14 mouse cellular contexts compared by ENCODE assay signal in the genomic region with DNA sequence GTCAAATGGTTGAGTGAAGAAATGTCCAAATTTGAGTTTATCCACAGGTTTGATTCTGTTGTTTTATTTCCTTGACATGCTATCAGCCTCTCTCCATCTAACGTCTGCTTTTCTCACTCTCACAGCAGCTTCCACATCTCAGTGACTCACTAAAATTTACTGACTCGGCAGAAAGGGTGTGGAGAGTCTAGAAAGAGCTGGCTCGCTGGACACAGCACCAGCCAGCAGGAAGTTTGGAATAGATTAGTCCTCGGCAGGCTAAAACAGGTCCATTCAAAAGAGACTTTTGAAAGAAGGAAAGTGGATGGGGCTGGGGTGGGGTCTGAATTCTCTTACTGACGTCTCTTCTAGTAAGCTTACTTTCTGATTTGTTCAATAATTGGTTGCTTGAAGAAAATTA. TPM values are rescaled to one million over a fixed set of nuclear protein-coding genes. Genes with fewer than 3 reads are reported as not detected.
DNase-seq lines count a peak whose midpoint lies in the region; ATAC-seq and TF ChIP-seq lines count a peak whose summit lies in the region.
"Had no signal": no experiment of that assay in that cellular context is flagged by ENCODE, and none has a peak within 500 bp of the region (broad histone marks: within the 10 kb centered on the region; RNA-seq: fewer than 3 reads in every experiment).

No protein-coding gene starts in this region.

- H3K4me3 ChIP-seq in gastrocnemius, adult 2 months, result no peak overlapping the region
- H3K4me3 ChIP-seq in liver, embryonic 16.5 days (ENCODE audit: low read depth, low read length), result no peak overlapping the region
- H3K4me3 ChIP-seq in liver, embryonic 12.5 days, result no peak overlapping the region
- H3K4me3 ChIP-seq in MEL (ENCODE audit: control insufficient read depth in 1 of 2, insufficient read depth in 1 of 2, low read depth in 2 of 2, low read length in 2 of 2), result no peak overlapping the region
- no peak overlapping the region for H3K4me3 ChIP-seq in kidney, postnatal 0 days (replicated peaks; ENCODE audit: low read depth, low read length)
- H3K4me3 ChIP-seq: embryonic facial prominence, embryonic 15.5 days; neural tube, embryonic 15.5 days had no signal

- no peak for TF ChIP-seq POLR2A in MEL (IDR thresholded peaks at IDR 0.05; ENCODE audit: control insufficient read depth in 1 of 2, insufficient read depth in 1 of 2, low read depth in 1 of 2, low read length in 2 of 2, poor library complexity in 1 of 2)

- H3K4me2 ChIP-seq in liver, embryonic 16.5 days (ENCODE audit: low read depth, low read length), result no peak overlapping the region
- H3K4me2 ChIP-seq in liver, embryonic 12.5 days, result no peak overlapping the region
- no peak overlapping the region for H3K4me2 ChIP-seq in kidney, postnatal 0 days (ENCODE audit: low read length)
- H3K4me2 ChIP-seq: embryonic facial prominence, embryonic 15.5 days; neural tube, embryonic 15.5 days had no signal

- no peaks in the 10 kb centered on the region for H3K9me3 ChIP-seq in liver, embryonic 16.5 days (replicated peaks; ENCODE audit: control insufficient read depth, low read length)
- H3K9me3 ChIP-seq in liver, embryonic 12.5 days (replicated peaks), result no peaks in the 10 kb centered on the region
- no peaks in the 10 kb centered on the region for H3K9me3 ChIP-seq in MEL (replicated peaks; ENCODE audit: insufficient read depth, low read length)
- H3K9me3 ChIP-seq in kidney, postnatal 0 days (replicated peaks; ENCODE audit: low read length), result no peaks in the 10 kb centered on the region
- H3K9me3 ChIP-seq: embryonic facial prominence, embryonic 15.5 days; neural tube, embryonic 15.5 days had no signal

- H3K9ac ChIP-seq in liver, embryonic 16.5 days (ENCODE audit: low read depth, low read length), result no peak overlapping the region
- no peak overlapping the region for H3K9ac ChIP-seq in liver, embryonic 12.5 days
- no peak overlapping the region for H3K9ac ChIP-seq in MEL (ENCODE audit: control insufficient read depth, low read depth, low read length, poor library complexity, severe bottlenecking)
- H3K9ac ChIP-seq in kidney, postnatal 0 days (ENCODE audit: low read depth, low read length), result no peak overlapping the region
- H3K9ac ChIP-seq: embryonic facial prominence, embryonic 15.5 days; neural tube, embryonic 15.5 days had no signal

- no peaks in the 10 kb centered on the region for H3K4me1 ChIP-seq in liver, embryonic 16.5 days (ENCODE audit: control insufficient read depth, low read depth, low read length)
- no peaks in the 10 kb centered on the region for H3K4me1 ChIP-seq in liver, embryonic 12.5 days
- H3K4me1 ChIP-seq in MEL (ENCODE audit: control insufficient read depth in 1 of 2, insufficient read depth in 2 of 2, low read length in 2 of 2), result no peaks in the 10 kb centered on the region
- no peaks in the 10 kb centered on the region for H3K4me1 ChIP-seq in kidney, postnatal 0 days (replicated peaks; ENCODE audit: insufficient read depth, low read length)

- ATAC-seq in liver, embryonic 16.5 days (ENCODE audit: low read depth), result peak; percentile 32; the same call in 1 of the 2 replicates
- no peak for ATAC-seq in liver, embryonic 12.5 days
- no peak; the same call in 1 of the 2 replicates for ATAC-seq in kidney, postnatal 0 days (replicated peaks; ENCODE audit: low FRiP score, low read depth)
- no peak for ATAC-seq in activated CD4-positive, CD25-positive, alpha-beta regulatory T cell, adult 4 months

- H3K27me3 ChIP-seq in liver, embryonic 16.5 days (ENCODE audit: control insufficient read depth, insufficient read depth, low read depth, low read length), result no peaks in the 10 kb centered on the region
- no peaks in the 10 kb centered on the region for H3K27me3 ChIP-seq in liver, embryonic 12.5 days (replicated peaks)
- H3K27me3 ChIP-seq in MEL (ENCODE audit: control insufficient read depth in 1 of 2, insufficient read depth in 2 of 2, low read length in 2 of 2), result peaks cover 3% of the 10 kb centered on the region in 2 experiments; a peak in 2 of 4 replicates
- no peaks in the 10 kb centered on the region for H3K27me3 ChIP-seq in kidney, postnatal 0 days (ENCODE audit: insufficient read depth, low read length)
- H3K27me3 ChIP-seq: embryonic facial prominence, embryonic 15.5 days; neural tube, embryonic 15.5 days had no signal

- TF ChIP-seq RAD21 in MEL (IDR thresholded peaks at IDR 0.05; ENCODE audit: low read depth, low read length), result no peak

- intact Hi-C loops in gastrocnemius, adult 2 months (cut with DNase I), result loop anchor here (5.0 kb wide), 1 partner anchor 71 kb away; the partner anchor contains the start of gene Ppp3r1

- TF ChIP-seq CTCF in gastrocnemius, adult 2 months (IDR thresholded peaks at IDR 0.05), result no peak
- TF ChIP-seq CTCF in MEL (IDR thresholded peaks at IDR 0.05 in 2 of 3, conservative IDR thresholded peaks at IDR 0.05 in 1 of 3; ENCODE audit: control insufficient read depth in 1 of 3, insufficient read depth in 1 of 3, low read depth in 2 of 3, low read length in 3 of 3, poor library complexity in 1 of 3, severe bottlenecking in 1 of 3), result no peak
- no peak for TF ChIP-seq CTCF in kidney, postnatal 0 days (IDR thresholded peaks at IDR 0.05; ENCODE audit: low read depth)

- TF ChIP-seq EP300 in MEL (IDR thresholded peaks at IDR 0.05; ENCODE audit: low read depth in 1 of 2, low read length in 2 of 2), result no peak

- H3K27ac ChIP-seq in gastrocnemius, adult 2 months, result peak overlapping the region; percentile 32; the same call in 1 of the 2 replicates
- H3K27ac ChIP-seq in liver, embryonic 16.5 days (ENCODE audit: low read length), result no peak overlapping the region
- no peak overlapping the region for H3K27ac ChIP-seq in liver, embryonic 12.5 days
- H3K27ac ChIP-seq in MEL (ENCODE audit: control insufficient read depth, low read depth, low read length), result no peak overlapping the region
- no peak overlapping the region for H3K27ac ChIP-seq in kidney, postnatal 0 days
- H3K27ac ChIP-seq: embryonic facial prominence, embryonic 15.5 days; neural tube, embryonic 15.5 days had no signal

- H3K79me2 ChIP-seq in MEL (ENCODE audit: control insufficient read depth, insufficient read depth, low read length, poor library complexity), result no peaks in the 10 kb centered on the region

- H3K36me3 ChIP-seq in liver, embryonic 16.5 days (ENCODE audit: control insufficient read depth, insufficient read depth), result no peaks in the 10 kb centered on the region
- no peaks in the 10 kb centered on the region for H3K36me3 ChIP-seq in liver, embryonic 12.5 days
- no peaks in the 10 kb centered on the region for H3K36me3 ChIP-seq in MEL (ENCODE audit: control insufficient read depth in 1 of 2, insufficient read depth in 2 of 2, low read length in 2 of 2)
- no peaks in the 10 kb centered on the region for H3K36me3 ChIP-seq in kidney, postnatal 0 days (ENCODE audit: insufficient read depth, low read length)
- H3K36me3 ChIP-seq: embryonic facial prominence, embryonic 15.5 days; neural tube, embryonic 15.5 days had no signal

- peak; percentile 29 for DNase-seq in gastrocnemius, adult 2 months
- no peak for DNase-seq in gastrocnemius, adult 8-10 months (ENCODE audit: low spot score in 2 of 2)
- peak; percentile 30 for DNase-seq in MEL (ENCODE audit: low read depth, low spot score)
- peak; percentile 32 for DNase-seq in kidney, postnatal 0 days (ENCODE audit: low spot score)
- no peak for DNase-seq in retina, postnatal 1 day
- DNase-seq: cerebellum, adult 11-12 months; gastrocnemius, postnatal 14 days; spleen, adult 18-20 months; thymus, adult 2 months had no signal

- WGBS in liver, embryonic 16.5 days (ENCODE audit: insufficient replicate concordance), result 20% methylated on average over 5 of the region's 5 CpGs
- WGBS in liver, embryonic 12.5 days (ENCODE audit: insufficient replicate concordance), result 23% methylated on average over 5 of the region's 5 CpGs
- 4% methylated on average over 5 of the region's 5 CpGs for WGBS in kidney, postnatal 0 days

TF ChIP-seq in MEL, 35 proteins besides CTCF, POLR2A, EP300 and RAD21:
- TF ChIP-seq MYB (IDR thresholded peaks at IDR 0.05; ENCODE audit: low read depth, low read length) (no peak), MAFK (IDR thresholded peaks at IDR 0.05; ENCODE audit: borderline replicate concordance, low read depth, low read length) (peak; percentile 90)

RNA-seq across cellular contexts. Expression of gene Plek, which starts 33.9 kb away (rescaled TPM):
- total RNA-seq in gastrocnemius, adult 2 months (2021), result under 1 TPM; 0.84 to 0.99 TPM
- total RNA-seq in gastrocnemius, adult 8-10 months (2022), result 1 to 10 TPM in 2 of 4 experiments, under 1 TPM in 2; 0.56 to 1.3 (median 0.95) TPM
- polyA plus RNA-seq in liver, embryonic 16.5 days (2015; fragmentation: Nextera tagmentation; extraction: Ambion mirVana), result 17.6 and 18.3 TPM in 2 replicates
- polyA plus RNA-seq in liver, embryonic 12.5 days (2016; fragmentation: Nextera tagmentation; extraction: Ambion mirVana), result 42.4 and 47.2 TPM in 2 replicates
- total RNA-seq in MEL (2012; rRNA removed), result 51.5 and 98.6 TPM in 2 replicates
- polyA plus RNA-seq in MEL (2012; ENCODE audit: insufficient read depth in 1 of 2, insufficient read length in 2 of 2, low read depth in 1 of 2, low replicate concordance in 2 of 2, missing spikeins in 1 of 2), result 100 to 1,000 TPM in 1 of 2 experiments, 10 to 100 TPM in 1; 76.7 to 357 TPM
- polyA plus RNA-seq in kidney, postnatal 0 days (2015; fragmentation: Nextera tagmentation; extraction: Ambion mirVana), result 1.2 and 1.4 TPM in 2 replicates
- polyA plus RNA-seq in activated CD4-positive, CD25-positive, alpha-beta regulatory T cell, adult 4 months (2017; shearing (Covaris generic)), result 1 to 10 TPM; 4.1 to 10.0 TPM

RNA-seq across cellular contexts. Expression of gene Cnrip1, which starts 34.7 kb away (rescaled TPM):
- 1 to 10 TPM; 2.3 to 2.6 TPM for total RNA-seq in gastrocnemius, adult 2 months (2021)
- 1 to 10 TPM; 1.6 to 3.0 (median 1.8) TPM for total RNA-seq in gastrocnemius, adult 8-10 months (2022)
- 2.9 and 3.0 TPM in 2 replicates for polyA plus RNA-seq in liver, embryonic 16.5 days (2015; fragmentation: Nextera tagmentation; extraction: Ambion mirVana)
- 5.7 and 6.6 TPM in 2 replicates for polyA plus RNA-seq in liver, embryonic 12.5 days (2016; fragmentation: Nextera tagmentation; extraction: Ambion mirVana)
- total RNA-seq in MEL (2012; rRNA removed), result not detected in 2 replicates
- polyA plus RNA-seq in MEL (2012; ENCODE audit: insufficient read depth in 1 of 2, insufficient read length in 2 of 2, low read depth in 1 of 2, low replicate concordance in 2 of 2, missing spikeins in 1 of 2), result not detected
- polyA plus RNA-seq in kidney, postnatal 0 days (2015; fragmentation: Nextera tagmentation; extraction: Ambion mirVana), result 26.7 and 27.1 TPM in 2 replicates
- polyA plus RNA-seq in activated CD4-positive, CD25-positive, alpha-beta regulatory T cell, adult 4 months (2017; shearing (Covaris generic)), result 1 to 10 TPM; 4.5 to 6.6 TPM

Comparison
In these comparisons a context has a peak if more than half of its experiments do, and no peak if none do; other contexts are left out.
1. DNase-seq: peak in gastrocnemius, adult 2 months (single experiment), MEL (single experiment) and kidney, postnatal 0 days (single experiment); none in gastrocnemius, adult 8-10 months (0 of 2) and retina, postnatal 1 day (single experiment).